Mouse (Mus musculus) kidney, postnatal 36 days (tissue): ENCODE measurements around the gene Chl1.
A peak's percentile ranks its signal among the peaks of the same experiment; 100 is the strongest.

Source experiments
- DNase-seq, 2 experiments: peaks; one replicate each; pipeline ENCODE4 v3.0.0; 2021 to 2022; ENCODE audit warnings: mixed read lengths in 2 of 2

Chl1 gene

GRCm38 (mm10) chr6:103510392-103511289 lies at the start of gene Chl1:
Chl1 (plus strand) TSS chr6:103510586.
- DNase-seq: peak in 1 of 2 experiments; percentile 22

GRCm38 (mm10) chr6:103465479-103466080 lies 44.8 kb upstream of the Chl1 start:
- no peak for DNase-seq

- no peak for DNase-seq
Measured at GRCm38 (mm10) chr6:103473316-103473715, 37.1 kb upstream of the Chl1 start.

GRCm38 (mm10) chr6:103487199-103487598 lies 23.2 kb upstream of the Chl1 start:
- no peak for DNase-seq

GRCm38 (mm10) chr6:103498404-103498803 lies 12.0 kb upstream of the Chl1 start:
- DNase-seq: no peak

- DNase-seq: no peak
Measured at GRCm38 (mm10) chr6:103504065-103504464, 6.3 kb upstream of the Chl1 start.

- no peak for DNase-seq
Measured at GRCm38 (mm10) chr6:103507751-103508575, 2.4 kb upstream of the Chl1 start.

GRCm38 (mm10) chr6:103509596-103509995 lies 790 bp upstream of the Chl1 start:
- no peak for DNase-seq

GRCm38 (mm10) chr6:103511290-103511971 lies 1.0 kb downstream of the Chl1 start:
- peak in 1 of 2 experiments; percentile 3 for DNase-seq

- peak in 1 of 2 experiments; percentile 11 for DNase-seq
Measured at GRCm38 (mm10) chr6:103511972-103512565, 1.7 kb downstream of the Chl1 start.

- no peak for DNase-seq
Measured at GRCm38 (mm10) chr6:103512911-103513321, 2.5 kb downstream of the Chl1 start.

GRCm38 (mm10) chr6:103513621-103514241 lies 3.3 kb downstream of the Chl1 start:
- no peak for DNase-seq

GRCm38 (mm10) chr6:103514346-103514745 lies 4.0 kb downstream of the Chl1 start:
- no peak for DNase-seq

GRCm38 (mm10) chr6:103514756-103515155 lies 4.4 kb downstream of the Chl1 start:
- DNase-seq: no peak

- no peak for DNase-seq
Measured at GRCm38 (mm10) chr6:103519596-103519995, 9.2 kb downstream of the Chl1 start.

GRCm38 (mm10) chr6:103525326-103526024 lies 15.1 kb downstream of the Chl1 start:
- DNase-seq: no peak

- DNase-seq: no peak
Measured at GRCm38 (mm10) chr6:103526945-103527777, 16.8 kb downstream of the Chl1 start.

GRCm38 (mm10) chr6:103533048-103533447 lies 22.7 kb downstream of the Chl1 start:
- DNase-seq: no peak

- DNase-seq: no peak
Measured at GRCm38 (mm10) chr6:103534027-103534426, 23.6 kb downstream of the Chl1 start.

GRCm38 (mm10) chr6:103542576-103542975 lies 32.2 kb downstream of the Chl1 start:
- no peak for DNase-seq
